9 mouse cellular contexts compared by ENCODE assay signal in the genomic region with DNA sequence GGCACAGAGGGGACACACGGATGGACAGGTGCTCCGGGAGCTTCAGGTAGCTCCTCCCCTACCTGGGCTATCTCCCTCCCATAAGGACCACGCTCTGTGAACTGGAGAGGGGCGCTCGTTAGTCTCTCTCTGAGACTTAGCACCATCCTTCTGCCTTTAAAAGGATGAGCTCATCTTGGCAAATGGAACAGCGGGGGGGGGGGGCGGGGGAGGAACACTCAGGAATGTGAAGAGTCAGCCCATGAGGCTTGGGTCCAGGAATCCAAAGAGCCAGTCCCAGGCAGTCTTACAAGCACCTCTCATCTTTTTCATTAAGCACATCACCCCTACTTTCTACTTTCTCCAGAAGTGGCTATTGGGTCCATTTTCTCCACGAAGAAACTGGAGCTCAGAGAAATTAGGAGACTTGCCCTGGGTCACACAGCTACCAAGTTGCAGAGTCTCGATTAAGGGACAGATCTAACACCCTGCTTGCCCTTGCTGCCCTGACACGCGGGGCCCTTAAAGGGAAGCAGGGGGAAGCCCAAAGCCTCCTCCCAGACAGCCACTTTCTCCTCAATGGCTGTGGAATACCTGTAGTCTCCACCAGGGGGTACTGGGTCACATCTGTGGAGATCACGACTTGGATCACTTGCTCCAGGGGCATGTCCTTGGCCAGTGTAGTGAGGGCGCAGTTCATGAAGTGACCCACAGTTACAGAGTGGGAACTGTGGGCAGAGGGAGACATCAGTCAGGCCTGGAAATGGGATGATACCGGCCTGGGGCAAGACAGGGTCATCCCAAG. TPM values are rescaled to one million over a fixed set of nuclear protein-coding genes. Genes with fewer than 3 reads are reported as not detected.
A peak's percentile ranks its signal among the peaks of the same experiment; 100 is the strongest.
DNase-seq lines count a peak whose midpoint lies in the region; ATAC-seq and TF ChIP-seq lines count a peak whose summit lies in the region.
"Had no signal": no experiment of that assay in that cellular context is flagged by ENCODE, and none has a peak within 500 bp of the region (broad histone marks: within the 10 kb centered on the region; RNA-seq: fewer than 3 reads in every experiment).

No protein-coding gene starts in this region.

- peaks cover 46% of the 10 kb centered on the region for H3K27me3 ChIP-seq in hindbrain, embryonic 10.5 days (ENCODE audit: insufficient read depth, poor library complexity, severe bottlenecking)
- H3K27me3 ChIP-seq in hindbrain, embryonic 13.5 days, result peaks cover 26% of the 10 kb centered on the region
- peaks cover 6% of the 10 kb centered on the region; the same call in 1 of the 2 replicates for H3K27me3 ChIP-seq in heart, embryonic 10.5 days (ENCODE audit: insufficient read depth, poor library complexity, severe bottlenecking)
- H3K27me3 ChIP-seq in neural tube, embryonic 15.5 days (replicated peaks), result peaks cover 5% of the 10 kb centered on the region

- no peak overlapping the region for H3K4me3 ChIP-seq in hindbrain, embryonic 10.5 days
- H3K4me3 ChIP-seq in hindbrain, embryonic 13.5 days, result no peak overlapping the region
- no peak overlapping the region for H3K4me3 ChIP-seq in bone marrow, adult 2 months (replicated peaks; ENCODE audit: control insufficient read depth, low read depth, low read length)
- H3K4me3 ChIP-seq in heart, embryonic 10.5 days, result no peak overlapping the region
- no peak overlapping the region for H3K4me3 ChIP-seq in neural tube, embryonic 15.5 days (replicated peaks)

- no peak for TF ChIP-seq POLR2A in bone marrow, adult 2 months (IDR thresholded peaks at IDR 0.05; ENCODE audit: borderline replicate concordance, control insufficient read depth, low read depth, low read length)

- H3K4me2 ChIP-seq in hindbrain, embryonic 13.5 days, result no peak overlapping the region
- no peak overlapping the region for H3K4me2 ChIP-seq in neural tube, embryonic 15.5 days

- H3K27ac ChIP-seq in hindbrain, embryonic 10.5 days, result no peak overlapping the region
- no peak overlapping the region for H3K27ac ChIP-seq in hindbrain, embryonic 13.5 days
- H3K27ac ChIP-seq in bone marrow, adult 2 months (ENCODE audit: control insufficient read depth, insufficient read depth, low read depth, low read length, poor library complexity), result no peak overlapping the region
- peak overlapping the region; percentile 3 for H3K27ac ChIP-seq in heart, embryonic 10.5 days
- no peak overlapping the region for H3K27ac ChIP-seq in neural tube, embryonic 15.5 days (replicated peaks)

- peak; percentile 58 for TF ChIP-seq CTCF in bone marrow, adult 2 months (IDR thresholded peaks at IDR 0.05; ENCODE audit: control insufficient read depth, insufficient read depth, low read length)

- no peak overlapping the region for H3K9ac ChIP-seq in hindbrain, embryonic 13.5 days
- H3K9ac ChIP-seq in neural tube, embryonic 15.5 days (replicated peaks), result no peak overlapping the region

- peaks cover 21% of the 10 kb centered on the region; the same call in 1 of the 2 replicates for H3K4me1 ChIP-seq in hindbrain, embryonic 10.5 days (replicated peaks)
- H3K4me1 ChIP-seq in hindbrain, embryonic 13.5 days (replicated peaks), result peaks cover 6% of the 10 kb centered on the region; the same call in 1 of the 2 replicates
- H3K4me1 ChIP-seq in bone marrow, adult 2 months (ENCODE audit: control insufficient read depth, insufficient read depth, low read length), result no peaks in the 10 kb centered on the region
- H3K4me1 ChIP-seq in heart, embryonic 10.5 days, result peaks cover 37% of the 10 kb centered on the region
- peaks cover 6% of the 10 kb centered on the region for H3K4me1 ChIP-seq in neural tube, embryonic 15.5 days

- no peaks in the 10 kb centered on the region for H3K36me3 ChIP-seq in hindbrain, embryonic 10.5 days
- H3K36me3 ChIP-seq in hindbrain, embryonic 13.5 days, result no peaks in the 10 kb centered on the region
- no peaks in the 10 kb centered on the region for H3K36me3 ChIP-seq in heart, embryonic 10.5 days
- no peaks in the 10 kb centered on the region for H3K36me3 ChIP-seq in neural tube, embryonic 15.5 days

- 47% methylated on average over 14 of the region's 14 CpGs for WGBS in hindbrain, embryonic 10.5 days
- WGBS in hindbrain, embryonic 13.5 days, result 51% methylated on average over 14 of the region's 14 CpGs
- WGBS in bone marrow, adult 2 months, result 46% methylated on average over 14 of the region's 14 CpGs
- 30% methylated on average over 13 of the region's 14 CpGs for WGBS in heart, embryonic 10.5 days
- 47% methylated on average over 14 of the region's 14 CpGs for WGBS in neural tube, embryonic 15.5 days

- ATAC-seq in hindbrain, embryonic 13.5 days (ENCODE audit: low FRiP score), result no peak
- no peak for ATAC-seq in neural tube, embryonic 15.5 days (ENCODE audit: low FRiP score)

- no peaks in the 10 kb centered on the region for H3K9me3 ChIP-seq in hindbrain, embryonic 10.5 days
- no peaks in the 10 kb centered on the region for H3K9me3 ChIP-seq in hindbrain, embryonic 13.5 days
- H3K9me3 ChIP-seq in heart, embryonic 10.5 days, result no peaks in the 10 kb centered on the region
- H3K9me3 ChIP-seq in neural tube, embryonic 15.5 days (replicated peaks), result no peaks in the 10 kb centered on the region

- DNase-seq in hindbrain, embryonic 10.5 days (ENCODE audit: low spot score), result peak; percentile 33
- peak; percentile 58 to 64 for DNase-seq in B cell, adult 2 months
- DNase-seq in heart, embryonic 10.5 days (ENCODE audit: low spot score), result no peak
- DNase-seq in lung, adult 18-20 months, result peak; percentile 42 to 52
- peak; percentile 73 for DNase-seq in testis, postnatal 10 days (ENCODE audit: low spot score)

RNA-seq across cellular contexts. Expression of a gene that starts 8.2 kb away (rescaled TPM):
- polyA plus RNA-seq in hindbrain, embryonic 10.5 days (2016; fragmentation: Nextera tagmentation; extraction: Ambion mirVana), result 0.31 and 0.33 TPM in 2 replicates
- polyA plus RNA-seq in hindbrain, embryonic 13.5 days (2015; fragmentation: Nextera tagmentation; extraction: Ambion mirVana), result 0.16 and 0.21 TPM in 2 replicates
- polyA plus RNA-seq in bone marrow, adult 2 months (2011; ENCODE audit: insufficient read depth, insufficient read length, low replicate concordance, missing spikeins), result not detected in 2 replicates
- polyA plus RNA-seq in heart, embryonic 10.5 days (2016; fragmentation: Nextera tagmentation; extraction: Ambion mirVana), result 0.11 and 0.44 TPM in 2 replicates
- polyA plus RNA-seq in neural tube, embryonic 15.5 days (2015; fragmentation: Nextera tagmentation; extraction: Ambion mirVana), result 0.33 TPM in 1 of 2 replicates, not detected in the other

RNA-seq across cellular contexts. Expression of a gene that starts 9.1 kb away (rescaled TPM):
- 0.11 TPM in 1 of 2 replicates, not detected in the other for polyA plus RNA-seq in hindbrain, embryonic 10.5 days (2016; fragmentation: Nextera tagmentation; extraction: Ambion mirVana)
- polyA plus RNA-seq in hindbrain, embryonic 13.5 days (2015; fragmentation: Nextera tagmentation; extraction: Ambion mirVana), result not detected in 2 replicates
- not detected in 2 replicates for polyA plus RNA-seq in bone marrow, adult 2 months (2011; ENCODE audit: insufficient read depth, insufficient read length, low replicate concordance, missing spikeins)
- 0.93 and 1.3 TPM in 2 replicates for polyA plus RNA-seq in heart, embryonic 10.5 days (2016; fragmentation: Nextera tagmentation; extraction: Ambion mirVana)
- polyA plus RNA-seq in neural tube, embryonic 15.5 days (2015; fragmentation: Nextera tagmentation; extraction: Ambion mirVana), result 0.27 TPM in 1 of 2 replicates, not detected in the other

RNA-seq across cellular contexts. Expression of a gene that starts 13.9 kb away (rescaled TPM):
- polyA plus RNA-seq in hindbrain, embryonic 10.5 days (2016; fragmentation: Nextera tagmentation; extraction: Ambion mirVana), result not detected in 2 replicates
- polyA plus RNA-seq in hindbrain, embryonic 13.5 days (2015; fragmentation: Nextera tagmentation; extraction: Ambion mirVana), result 0.06 and 0.08 TPM in 2 replicates
- 0.34 and 0.72 TPM in 2 replicates for polyA plus RNA-seq in bone marrow, adult 2 months (2011; ENCODE audit: insufficient read depth, insufficient read length, low replicate concordance, missing spikeins)
- polyA plus RNA-seq in heart, embryonic 10.5 days (2016; fragmentation: Nextera tagmentation; extraction: Ambion mirVana), result 61.5 and 132 TPM in 2 replicates
- polyA plus RNA-seq in neural tube, embryonic 15.5 days (2015; fragmentation: Nextera tagmentation; extraction: Ambion mirVana), result 0.31 and 1.0 TPM in 2 replicates

RNA-seq across cellular contexts. Expression of a gene that starts 29.2 kb away (rescaled TPM):
- polyA plus RNA-seq in hindbrain, embryonic 10.5 days (2016; fragmentation: Nextera tagmentation; extraction: Ambion mirVana), result not detected in 2 replicates
- not detected in 2 replicates for polyA plus RNA-seq in hindbrain, embryonic 13.5 days (2015; fragmentation: Nextera tagmentation; extraction: Ambion mirVana)
- not detected in 2 replicates for polyA plus RNA-seq in bone marrow, adult 2 months (2011; ENCODE audit: insufficient read depth, insufficient read length, low replicate concordance, missing spikeins)
- not detected in 2 replicates for polyA plus RNA-seq in heart, embryonic 10.5 days (2016; fragmentation: Nextera tagmentation; extraction: Ambion mirVana)
- polyA plus RNA-seq in neural tube, embryonic 15.5 days (2015; fragmentation: Nextera tagmentation; extraction: Ambion mirVana), result 0.27 and 0.58 TPM in 2 replicates
- polyA plus RNA-seq: limb, embryonic 14.5 days had no signal

RNA-seq across cellular contexts. Expression of a gene that starts 37.7 kb away (rescaled TPM):
- polyA plus RNA-seq in hindbrain, embryonic 10.5 days (2016; fragmentation: Nextera tagmentation; extraction: Ambion mirVana), result 52.6 and 60.8 TPM in 2 replicates
- 50.0 and 50.3 TPM in 2 replicates for polyA plus RNA-seq in hindbrain, embryonic 13.5 days (2015; fragmentation: Nextera tagmentation; extraction: Ambion mirVana)
- polyA plus RNA-seq in bone marrow, adult 2 months (2011; ENCODE audit: insufficient read depth, insufficient read length, low replicate concordance, missing spikeins), result 12.1 and 24.1 TPM in 2 replicates
- polyA plus RNA-seq in heart, embryonic 10.5 days (2016; fragmentation: Nextera tagmentation; extraction: Ambion mirVana), result 31.5 and 33.7 TPM in 2 replicates
- 34.8 and 34.9 TPM in 2 replicates for polyA plus RNA-seq in neural tube, embryonic 15.5 days (2015; fragmentation: Nextera tagmentation; extraction: Ambion mirVana)

Comparison
In these comparisons a context has a peak if more than half of its experiments do, and no peak if none do; other contexts are left out.
1. RNA of a gene that starts 13.9 kb away (polyA plus RNA-seq): 61.5 to 132 TPM in heart, embryonic 10.5 days; 0.34 to 0.72 TPM in bone marrow, adult 2 months, 0.31 to 1.0 TPM in neural tube, embryonic 15.5 days, 0.06 to 0.08 TPM in hindbrain, embryonic 13.5 days and not detected in hindbrain, embryonic 10.5 days; every median in the first group is over 10 times any median in the second.